Mouse (Mus musculus) mature B cell (primary cell): ENCODE results near the gene Lyrm1.

Experiments
- in situ Hi-C: fragments of 300-500 bp; cut with MboI; formaldehyde crosslinking; loops from 2 replicates; pipeline ENCODE4 v1.14.3; 2019

Lyrm1 gene

DNA sequence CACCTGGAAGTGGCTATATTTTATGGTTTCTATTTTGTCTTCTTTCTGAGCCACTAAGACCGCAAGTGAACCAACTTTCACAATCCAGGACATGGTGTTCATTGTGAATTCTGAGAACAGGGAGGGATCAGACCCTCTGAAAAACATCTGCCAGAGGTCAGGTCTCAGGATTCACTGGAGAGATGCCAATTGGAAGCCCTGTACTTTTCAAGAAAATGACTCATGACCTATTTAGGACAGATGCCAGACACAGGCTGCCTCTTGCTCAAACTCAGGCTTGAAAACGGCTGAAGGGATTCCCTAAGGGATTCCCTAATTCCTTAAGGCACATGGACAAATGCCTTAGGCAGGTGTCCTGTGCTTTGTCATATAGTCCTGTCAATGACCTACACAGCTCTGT lies 65.4 kb downstream of the Lyrm1 start:
- in situ Hi-C loops = no loop called here

DNA sequence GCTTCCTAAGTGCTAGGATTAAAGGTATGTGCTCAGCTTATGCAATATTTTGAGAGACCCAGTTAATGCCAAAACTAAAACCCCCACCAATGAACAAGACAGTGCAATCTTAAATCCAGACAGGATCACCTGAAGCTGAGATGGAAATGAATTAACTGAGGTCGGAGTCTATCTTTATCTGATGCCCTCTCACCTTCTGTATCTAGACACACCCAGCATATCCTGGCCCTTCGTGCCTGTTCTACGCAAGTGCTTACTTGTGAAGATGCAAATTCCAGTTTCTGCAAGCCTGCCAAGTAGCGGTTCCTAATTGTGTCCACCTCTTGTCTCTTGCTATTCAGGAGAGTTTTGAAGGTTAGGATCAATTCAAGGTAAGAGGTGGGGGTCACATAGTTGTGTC lies 69.5 kb downstream of the Lyrm1 start:
- in situ Hi-C loops = no loop called here

DNA sequence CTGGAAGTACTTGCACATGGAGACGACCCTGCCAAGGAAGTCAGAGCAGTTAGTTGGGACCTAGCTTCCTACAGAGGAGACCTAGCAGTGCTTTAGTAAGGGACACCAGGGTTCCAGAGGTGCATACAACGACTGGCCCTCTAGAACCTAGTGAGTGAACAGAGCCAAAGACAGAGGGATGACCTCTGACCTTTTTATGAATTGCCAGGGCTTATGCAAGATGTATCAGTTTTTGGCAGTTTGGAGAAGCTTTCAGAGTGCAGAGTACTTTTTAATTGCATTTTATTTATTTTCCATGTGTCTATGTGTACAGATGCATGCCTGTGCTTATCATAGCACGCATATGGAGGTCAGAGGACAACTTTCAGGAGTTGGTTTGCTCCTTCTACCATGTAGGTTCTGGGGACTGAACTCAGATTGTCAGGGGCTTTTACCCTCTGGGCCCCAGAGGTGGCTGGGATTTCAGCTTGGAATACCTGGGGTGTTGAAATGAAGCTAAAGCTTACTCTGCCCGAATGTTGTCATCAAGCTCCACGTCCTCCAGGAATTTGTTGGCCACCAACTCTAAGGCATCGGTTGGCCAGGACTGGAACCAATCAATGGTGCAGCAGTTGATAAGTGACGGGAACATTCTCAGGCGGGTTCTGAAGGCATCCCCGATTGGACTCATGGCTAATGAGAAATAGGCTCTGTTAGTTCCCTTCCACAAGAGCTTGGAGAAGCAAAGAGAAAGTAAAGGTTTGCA lies 70.2 kb downstream of the Lyrm1 start:
- in situ Hi-C loops = no loop called here

GRCm38 (mm10) chr7:119969320-119969719 lies 73.7 kb downstream of the Lyrm1 start:
- in situ Hi-C loops = no loop called here

DNA sequence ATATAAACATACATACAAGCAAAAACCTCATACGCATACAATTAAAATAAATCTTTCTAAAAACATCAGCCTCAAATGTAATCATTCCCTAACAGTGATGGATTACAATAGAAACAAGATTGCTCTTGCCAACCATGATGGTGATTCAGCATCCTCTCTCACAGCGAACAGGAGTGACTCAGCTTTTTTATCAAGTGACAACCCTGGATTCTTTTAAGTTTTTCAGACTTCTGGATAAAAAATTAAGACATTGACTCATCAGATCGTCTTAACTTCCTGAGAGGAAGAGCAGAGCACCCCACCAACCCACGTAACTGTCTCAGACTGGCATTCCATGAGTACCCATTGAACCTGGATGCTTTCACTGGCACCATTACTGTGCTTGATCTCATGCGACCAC lies 78.6 kb downstream of the Lyrm1 start:
- in situ Hi-C loops = no loop called here

- in situ Hi-C loops = no loop called here
These were observed 80.6 kb downstream of the Lyrm1 start for GRCm38 (mm10) chr7:119976256-119976655.

GRCm38 (mm10) chr7:119977574-119977973 lies 81.9 kb downstream of the Lyrm1 start:
- in situ Hi-C loops = no loop called here

DNA sequence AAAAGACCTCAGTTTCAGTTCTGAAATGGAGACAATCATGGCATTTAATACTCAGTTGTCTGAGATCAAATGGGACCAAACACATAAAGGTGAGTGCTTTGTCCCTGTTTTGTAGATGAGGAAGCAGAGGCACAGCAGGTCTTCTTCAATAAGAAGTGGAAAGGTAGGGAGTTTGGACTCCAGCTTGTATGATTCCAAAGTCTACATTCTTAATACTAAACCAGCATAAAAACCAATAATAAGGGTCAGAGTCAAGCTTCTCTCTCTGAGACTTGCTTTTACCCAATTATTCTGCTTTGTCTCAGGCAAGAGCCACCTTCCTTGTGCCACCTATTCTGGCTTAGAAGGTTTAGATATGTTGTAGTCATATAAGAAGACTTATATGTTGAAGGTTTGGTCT lies 82.9 kb downstream of the Lyrm1 start:
- in situ Hi-C loops = no loop called here

GRCm38 (mm10) chr7:119980170-119980569 lies 84.5 kb downstream of the Lyrm1 start:
- in situ Hi-C loops = no loop called here

DNA sequence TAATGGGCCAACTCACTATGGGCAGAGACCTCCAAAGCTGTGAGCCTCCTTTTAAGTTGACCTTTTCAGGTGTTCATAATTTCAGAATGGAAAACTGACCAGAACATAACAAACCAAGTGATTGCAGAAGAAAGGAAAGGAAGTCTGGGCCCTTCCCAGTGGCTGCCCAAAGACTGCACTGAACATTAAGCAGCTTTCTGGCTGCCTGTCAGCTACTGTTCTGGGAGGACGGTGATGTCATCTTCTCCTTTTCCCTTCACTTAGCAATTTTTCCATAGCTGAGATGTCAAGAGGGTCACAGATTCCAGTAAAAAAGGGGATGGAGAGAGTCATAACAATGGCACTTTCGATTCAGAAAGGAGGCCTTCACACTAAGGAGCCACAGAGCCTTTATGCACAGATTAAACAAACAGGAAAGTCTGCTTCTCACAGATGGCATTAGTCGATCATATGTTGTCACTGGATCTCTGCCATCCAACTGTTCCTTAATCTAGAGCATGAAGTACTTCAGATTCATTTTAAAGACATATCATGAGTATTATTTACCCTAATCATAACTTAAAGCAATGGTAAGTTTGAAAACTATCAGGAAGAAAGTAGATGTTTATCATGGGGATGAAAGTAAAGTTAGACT lies 89.7 kb downstream of the Lyrm1 start:
- in situ Hi-C loops = no loop called here

DNA sequence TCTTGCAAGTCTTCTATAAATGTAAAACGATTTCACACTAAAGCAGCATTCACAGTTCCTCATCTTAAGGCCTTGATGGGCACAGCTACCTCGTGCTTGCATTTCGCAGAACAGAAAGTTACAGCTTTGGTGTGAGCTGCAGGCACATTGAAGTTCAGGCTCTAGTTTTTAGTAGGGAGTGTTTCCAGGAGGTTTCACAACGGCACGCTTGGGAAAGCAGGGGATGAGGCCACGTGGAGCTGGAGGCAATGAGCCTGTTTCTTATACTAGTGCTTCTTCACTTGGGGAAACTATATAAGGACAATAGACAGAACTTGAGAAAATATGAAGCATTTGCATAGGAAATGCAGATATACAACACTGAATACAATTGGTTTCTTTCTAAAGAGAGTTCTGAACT lies 101.4 kb downstream of the Lyrm1 start:
- in situ Hi-C loops = no loop called here
